Mouse (Mus musculus) thymus, postnatal 14 days (tissue): ENCODE measurements around the gene Slc4a3.
A peak's percentile ranks its signal among the peaks of the same experiment; 100 is the strongest.

Experiments
- DNase-seq: peaks from one replicate; pipeline ENCODE4 v3.0.0; 2021

Slc4a3 gene

GRCm38 (mm10) chr1:75524679-75525078, 21.4 kb upstream of the Slc4a3 start:
- DNase-seq, result no peak

- no peak for DNase-seq
Observed at GRCm38 (mm10) chr1:75530546-75530945, 15.5 kb upstream of the Slc4a3 start.

GRCm38 (mm10) chr1:75532280-75533172, 13.5 kb upstream of the Slc4a3 start:
- DNase-seq, result no peak

- no peak for DNase-seq
Observed at GRCm38 (mm10) chr1:75533325-75534252, 12.5 kb upstream of the Slc4a3 start.

GRCm38 (mm10) chr1:75537587-75537986, 8.5 kb upstream of the Slc4a3 start:
- DNase-seq, result no peak

GRCm38 (mm10) chr1:75538597-75539190, 7.4 kb upstream of the Slc4a3 start:
- DNase-seq, result no peak

- no peak for DNase-seq
Observed at GRCm38 (mm10) chr1:75541496-75541895, 4.6 kb upstream of the Slc4a3 start.

GRCm38 (mm10) chr1:75544351-75544750, 1.7 kb upstream of the Slc4a3 start:
- DNase-seq, result no peak

GRCm38 (mm10) chr1:75547351-75547750, 1.3 kb downstream of the Slc4a3 start:
- no peak for DNase-seq

- DNase-seq, result no peak
Observed at GRCm38 (mm10) chr1:75548083-75548482, 2.0 kb downstream of the Slc4a3 start.

- DNase-seq, result no peak
Observed at GRCm38 (mm10) chr1:75548871-75549270, 2.8 kb downstream of the Slc4a3 start.

GRCm38 (mm10) chr1:75549289-75550279, 3.5 kb downstream of the Slc4a3 start:
- no peak for DNase-seq

GRCm38 (mm10) chr1:75550586-75550985, 4.5 kb downstream of the Slc4a3 start:
- no peak for DNase-seq

- DNase-seq, result no peak
Observed at GRCm38 (mm10) chr1:75555680-75556079, 9.6 kb downstream of the Slc4a3 start.

- DNase-seq, result no peak
Observed at GRCm38 (mm10) chr1:75556143-75556781, 10.2 kb downstream of the Slc4a3 start.

GRCm38 (mm10) chr1:75557041-75557440, 11.0 kb downstream of the Slc4a3 start:
- no peak for DNase-seq

- no peak for DNase-seq
Observed at GRCm38 (mm10) chr1:75558388-75559178, 12.5 kb downstream of the Slc4a3 start.

- peak; percentile 83 for DNase-seq
Observed at GRCm38 (mm10) chr1:75559212-75559925, 13.3 kb downstream of the Slc4a3 start.

- no peak for DNase-seq
Observed at GRCm38 (mm10) chr1:75560206-75560913, 14.3 kb downstream of the Slc4a3 start.
